Mouse (Mus musculus): ENCODE results near the gene Sycp2. TPM values are rescaled to one million over a fixed set of nuclear protein-coding genes. Genes with fewer than 3 reads are reported as not detected.

The Sycp2 gene
- 1 to 10 TPM; 3.9 to 7.3 TPM for total RNA-seq (2023)

DNA sequence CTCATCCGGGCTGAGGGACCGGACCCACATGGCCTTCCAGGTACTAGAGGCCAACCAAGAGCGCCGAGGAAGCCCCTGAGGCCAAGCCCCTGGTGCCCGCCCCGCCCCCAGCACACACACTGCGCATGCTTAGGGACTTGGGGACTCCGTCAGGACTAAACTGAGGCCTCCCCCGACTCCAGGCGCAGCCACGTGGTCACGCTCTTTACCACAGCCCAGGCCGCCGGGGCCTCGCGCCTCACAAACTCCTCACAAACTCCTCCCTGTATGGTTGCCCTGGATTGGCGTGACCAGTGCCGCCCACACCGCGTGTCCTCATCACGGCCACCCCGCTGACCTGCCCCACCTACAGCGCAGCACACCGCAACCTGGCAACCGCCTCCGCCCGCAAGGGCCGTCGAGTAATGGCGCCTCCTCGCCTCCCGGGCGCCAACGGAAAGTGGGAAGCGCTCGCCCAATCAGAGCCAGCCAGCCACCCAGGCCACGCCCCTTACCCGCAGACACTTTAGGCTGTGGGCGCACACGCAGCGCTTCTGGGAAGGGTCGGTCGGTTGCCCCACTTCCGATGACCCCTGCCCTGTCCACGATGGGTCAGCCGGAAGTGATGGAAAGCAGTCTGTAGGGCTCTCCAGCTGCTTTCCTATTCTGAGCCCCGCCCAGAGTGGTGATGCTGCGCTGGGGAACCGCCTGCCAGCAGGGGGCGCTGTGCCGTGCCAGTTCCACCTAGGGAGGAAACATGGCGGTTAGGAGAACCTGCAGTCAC, at the start of gene Sycp2:
Gene Sycp2 (minus strand): TSS at position 633 of the 763 bp plus-strand sequence.

DNA sequence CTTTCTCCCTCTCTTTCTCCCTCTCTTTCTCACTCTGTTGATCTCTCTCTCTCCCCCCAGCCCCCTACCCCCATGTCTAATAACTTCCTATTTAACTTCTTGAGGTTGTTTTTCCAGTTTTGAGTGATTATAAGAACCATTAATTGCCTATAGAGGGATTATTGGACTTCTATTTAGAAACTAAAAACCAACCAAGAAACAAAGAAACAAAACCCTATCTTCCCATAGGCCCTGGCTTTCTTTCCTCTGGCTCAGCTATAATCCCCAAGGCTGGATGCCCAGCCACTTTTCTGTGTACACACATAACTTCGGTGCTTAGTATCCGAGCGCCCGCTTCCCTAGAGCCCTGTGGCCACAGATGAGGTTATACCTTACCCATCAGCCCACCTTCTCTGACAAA, 22.7 kb upstream of the Sycp2 start, which contains the start of gene Cdh26:
Gene Cdh26 (plus strand): TSS at position 301 of the 400 bp plus-strand sequence.

DNA sequence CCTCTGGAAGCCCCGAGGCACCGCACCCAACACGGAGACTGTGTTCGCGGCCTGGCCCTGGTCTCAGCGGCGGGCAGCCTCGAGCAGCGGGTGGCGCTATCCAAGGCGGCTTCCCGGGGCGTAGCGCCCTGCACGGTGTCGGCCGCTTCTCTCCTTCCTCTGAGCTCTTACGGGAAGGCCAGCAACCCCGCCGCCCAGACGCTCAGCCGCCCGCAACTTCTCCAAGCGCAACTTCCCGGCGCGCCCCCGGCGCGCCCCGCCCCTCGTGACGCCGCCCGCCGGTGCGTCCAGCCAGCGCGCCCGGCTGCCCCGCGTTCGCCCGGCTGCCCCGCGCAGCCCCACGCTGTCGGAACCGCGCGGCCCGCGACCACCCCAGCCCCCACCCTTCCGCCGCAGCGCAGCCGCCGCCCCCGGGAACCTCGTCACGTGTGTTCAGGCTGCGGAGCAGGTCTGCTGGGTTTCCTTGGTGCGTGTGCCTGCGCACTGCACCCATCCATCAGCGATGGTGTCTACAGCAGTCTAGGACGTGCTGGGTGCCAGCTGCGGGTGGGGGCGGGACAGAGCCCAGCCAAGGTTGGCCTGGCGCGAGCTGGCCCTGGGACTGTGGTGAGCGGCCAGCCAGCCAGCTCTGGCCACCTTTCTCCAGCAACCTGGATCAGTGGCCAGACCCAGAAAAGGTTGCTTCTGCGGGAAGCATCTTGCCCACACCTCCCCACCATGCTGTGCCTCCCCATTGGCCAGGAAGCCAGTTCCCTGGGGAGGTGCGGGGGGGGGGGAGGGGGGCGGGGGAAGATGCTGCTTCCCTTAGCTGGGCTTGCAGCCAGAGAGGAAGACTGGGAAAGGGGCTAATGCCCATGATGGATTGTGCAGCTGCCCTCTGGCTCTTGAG, 7.0 kb upstream of the Sycp2 start, which contains the start of the genes Ppp1r3d and Fam217b:
Gene Ppp1r3d (minus strand): TSS at position 212 of the 889 bp plus-strand sequence.
Gene Fam217b (plus strand): TSS at position 264 of the 889 bp plus-strand sequence.

Other genes starting within 250 kb of the Sycp2 start
- 10 to 100 TPM; 17.7 to 26.5 TPM for gene Ppp1r3d, start 6.8 kb upstream of the Sycp2 start, total RNA-seq (2023)
- gene Fam217b, start 6.8 kb upstream of the Sycp2 start, total RNA-seq (2023) = 10 to 100 TPM; 16.6 to 25.0 TPM
- not detected for gene Cdh26, start 22.8 kb upstream of the Sycp2 start, total RNA-seq (2023)